Mouse (Mus musculus): ENCODE results near the gene Cttn. TPM values are rescaled to one million over a fixed set of nuclear protein-coding genes. Genes with fewer than 3 reads are reported as not detected.
A peak's percentile ranks its signal among the peaks of the same experiment; 100 is the strongest.

Gene Cttn
- polyA plus RNA-seq, 1 experiment from 2014 or later: 164 TPM

GRCm38 (mm10) chr7:144415795-144416194 is 55.0 kb downstream of the Cttn start:
- Histone ChIP-seq H3K36me3 (no peaks in the 10 kb centered on the region), H3K27ac (no peak overlapping the region), H3K4me2 (no peak overlapping the region), H3K9me3 (no peaks in the 10 kb centered on the region), H3K27me3 (replicated peaks) (no peaks in the 10 kb centered on the region), H3K4me3 (replicated peaks) (no peak overlapping the region), H3K9ac (no peak overlapping the region), H3K4me1 (peaks cover 23% of the 10 kb centered on the region)
- 72% methylated on average over 4 of the region's 4 CpGs for WGBS
- ATAC-seq (ENCODE audit: insufficient read depth, low FRiP score, low read depth): no peak

GRCm38 (mm10) chr7:144414632-144415031 is 56.2 kb downstream of the Cttn start:
- no peak overlapping the region for H3K27ac ChIP-seq
- H3K4me1 ChIP-seq: peaks cover 18% of the 10 kb centered on the region
- H3K27me3 ChIP-seq (replicated peaks): no peaks in the 10 kb centered on the region
- WGBS: 52% methylated on average over 5 of the region's 5 CpGs
- no peaks in the 10 kb centered on the region for H3K36me3 ChIP-seq
- H3K9ac ChIP-seq: no peak overlapping the region
- no peak overlapping the region for H3K4me2 ChIP-seq
- no peaks in the 10 kb centered on the region for H3K9me3 ChIP-seq
- ATAC-seq (ENCODE audit: insufficient read depth, low FRiP score, low read depth): peak; percentile 41; the same call in 1 of the 2 replicates
- no peak overlapping the region for H3K4me3 ChIP-seq (replicated peaks)

GRCm38 (mm10) chr7:144411967-144412906 is 58.6 kb downstream of the Cttn start:
- H3K4me3 ChIP-seq (replicated peaks): no peak overlapping the region
- H3K36me3 ChIP-seq: no peaks in the 10 kb centered on the region
- H3K27ac ChIP-seq: no peak overlapping the region
- H3K27me3 ChIP-seq (replicated peaks): no peaks in the 10 kb centered on the region
- WGBS: 40% methylated on average over 22 of the region's 22 CpGs
- no peak overlapping the region for H3K4me2 ChIP-seq
- H3K4me1 ChIP-seq: peaks cover 8% of the 10 kb centered on the region; the same call in 1 of the 2 replicates
- no peak overlapping the region for H3K9ac ChIP-seq
- ATAC-seq (ENCODE audit: insufficient read depth, low FRiP score, low read depth): no peak
- no peaks in the 10 kb centered on the region for H3K9me3 ChIP-seq

DNA sequence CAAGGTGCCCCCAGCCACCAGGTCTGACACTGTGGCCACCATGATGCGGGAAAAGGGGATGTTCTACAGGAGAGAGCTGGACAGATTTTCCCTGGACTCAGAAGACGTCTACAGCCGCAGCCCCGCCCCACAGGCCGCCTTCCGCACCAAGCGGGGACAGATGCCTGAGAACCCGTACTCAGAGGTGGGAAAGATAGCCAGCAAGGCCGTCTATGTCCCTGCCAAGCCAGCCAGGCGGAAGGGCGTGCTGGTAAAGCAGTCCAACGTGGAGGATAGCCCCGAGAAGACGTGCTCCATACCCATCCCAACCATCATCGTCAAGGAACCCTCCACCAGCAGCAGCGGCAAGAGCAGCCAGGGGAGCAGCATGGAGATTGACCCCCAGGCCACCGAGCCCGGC is 61.1 kb downstream of the Cttn start:
- 76% methylated on average over 18 of the region's 18 CpGs for WGBS
- Histone ChIP-seq H3K36me3 (no peaks in the 10 kb centered on the region), H3K4me2 (no peak overlapping the region), H3K9ac (no peak overlapping the region), H3K27ac (no peak overlapping the region), H3K4me3 (replicated peaks) (no peak overlapping the region), H3K9me3 (no peaks in the 10 kb centered on the region), H3K27me3 (replicated peaks) (no peaks in the 10 kb centered on the region), H3K4me1 (peaks cover 8% of the 10 kb centered on the region; the same call in 1 of the 2 replicates)
- no peak for ATAC-seq (ENCODE audit: insufficient read depth, low FRiP score, low read depth)

DNA sequence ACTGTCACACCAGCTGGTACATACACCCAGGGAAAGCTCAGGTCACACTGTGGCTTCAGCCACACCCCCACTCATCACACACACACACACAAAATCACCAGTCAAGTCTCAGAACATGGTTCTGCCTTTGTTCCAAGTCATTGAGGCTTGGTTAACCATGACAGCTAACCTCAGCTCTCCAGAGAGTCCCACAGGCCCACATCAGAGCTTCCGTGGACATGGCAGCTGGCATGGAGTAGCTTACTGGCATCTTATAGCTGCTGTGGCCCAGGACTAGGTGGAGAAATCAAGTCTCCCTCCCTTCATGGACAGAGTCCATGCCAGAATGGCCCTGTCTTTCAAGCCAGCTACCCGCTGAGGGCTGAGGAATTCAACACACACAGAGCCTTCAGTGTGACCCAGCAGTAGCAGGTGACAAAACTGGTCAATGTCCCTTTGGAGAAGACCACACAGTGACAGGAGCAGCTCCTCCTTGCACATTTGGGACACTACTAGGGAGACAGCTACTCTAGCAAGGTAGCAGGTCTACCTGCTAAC is 62.3 kb downstream of the Cttn start:
- Histone ChIP-seq H3K4me3 (replicated peaks) (no peak overlapping the region), H3K9ac (no peak overlapping the region), H3K4me2 (no peak overlapping the region), H3K27ac (no peak overlapping the region), H3K27me3 (replicated peaks) (no peaks in the 10 kb centered on the region), H3K4me1 (peaks cover 8% of the 10 kb centered on the region; the same call in 1 of the 2 replicates), H3K36me3 (no peaks in the 10 kb centered on the region), H3K9me3 (no peaks in the 10 kb centered on the region)
- 78% methylated on average over 2 of the region's 2 CpGs for WGBS
- no peak for ATAC-seq (ENCODE audit: insufficient read depth, low FRiP score, low read depth)

DNA sequence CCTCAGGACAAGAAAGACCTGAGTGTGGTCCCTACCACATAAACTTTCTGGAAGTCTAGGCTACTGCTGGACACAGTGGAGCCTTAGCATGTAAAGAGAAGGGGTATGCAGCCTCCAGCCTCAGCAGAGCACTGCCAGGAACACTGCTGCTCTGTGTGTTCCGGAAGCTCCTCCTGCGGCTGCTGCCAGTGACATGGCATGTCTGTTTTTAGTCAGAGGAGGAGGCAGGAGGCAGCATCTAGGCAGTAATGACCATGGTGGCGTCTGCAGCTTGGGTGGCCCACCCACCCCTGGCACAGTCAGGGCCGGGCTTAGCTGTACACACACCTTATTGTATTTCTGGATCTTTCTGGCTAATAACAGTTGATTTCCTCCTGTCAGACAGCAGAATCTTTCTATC is 63.1 kb downstream of the Cttn start:
- Histone ChIP-seq H3K4me3 (replicated peaks) (no peak overlapping the region), H3K4me1 (peaks cover 5% of the 10 kb centered on the region; the same call in 1 of the 2 replicates), H3K27me3 (replicated peaks) (no peaks in the 10 kb centered on the region), H3K9me3 (no peaks in the 10 kb centered on the region), H3K9ac (no peak overlapping the region), H3K4me2 (no peak overlapping the region), H3K27ac (no peak overlapping the region), H3K36me3 (no peaks in the 10 kb centered on the region)
- WGBS: 45% methylated on average over 4 of the region's 4 CpGs
- ATAC-seq (ENCODE audit: insufficient read depth, low FRiP score, low read depth): no peak

DNA sequence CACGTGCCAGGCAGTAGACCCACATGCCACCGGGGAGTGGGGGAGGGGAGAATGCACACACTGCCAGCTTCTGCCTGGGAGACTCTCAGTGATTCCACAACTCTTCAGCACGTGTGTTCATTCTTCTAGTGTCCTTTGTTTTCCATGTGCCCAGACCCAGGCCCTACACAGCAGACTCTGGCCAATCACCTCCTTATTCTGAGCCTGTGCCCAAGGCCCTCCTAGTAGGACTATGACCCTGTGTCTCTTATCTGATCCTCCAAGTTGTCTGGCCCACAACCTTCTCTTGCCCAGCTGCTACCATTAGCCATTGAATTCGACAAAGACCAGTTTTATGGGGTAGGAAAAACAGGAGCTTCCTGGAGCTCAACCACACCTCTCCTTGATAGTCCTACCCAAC is 68.3 kb downstream of the Cttn start:
- ATAC-seq (ENCODE audit: insufficient read depth, low FRiP score, low read depth): no peak
- no peaks in the 10 kb centered on the region for H3K36me3 ChIP-seq
- no peaks in the 10 kb centered on the region for H3K9me3 ChIP-seq
- no peak overlapping the region for H3K27ac ChIP-seq
- no peaks in the 10 kb centered on the region for H3K27me3 ChIP-seq (replicated peaks)
- no peak overlapping the region for H3K4me3 ChIP-seq (replicated peaks)
- no peak overlapping the region for H3K4me2 ChIP-seq
- 76% methylated on average over 4 of the region's 4 CpGs for WGBS
- no peaks in the 10 kb centered on the region for H3K4me1 ChIP-seq
- no peak overlapping the region for H3K9ac ChIP-seq

DNA sequence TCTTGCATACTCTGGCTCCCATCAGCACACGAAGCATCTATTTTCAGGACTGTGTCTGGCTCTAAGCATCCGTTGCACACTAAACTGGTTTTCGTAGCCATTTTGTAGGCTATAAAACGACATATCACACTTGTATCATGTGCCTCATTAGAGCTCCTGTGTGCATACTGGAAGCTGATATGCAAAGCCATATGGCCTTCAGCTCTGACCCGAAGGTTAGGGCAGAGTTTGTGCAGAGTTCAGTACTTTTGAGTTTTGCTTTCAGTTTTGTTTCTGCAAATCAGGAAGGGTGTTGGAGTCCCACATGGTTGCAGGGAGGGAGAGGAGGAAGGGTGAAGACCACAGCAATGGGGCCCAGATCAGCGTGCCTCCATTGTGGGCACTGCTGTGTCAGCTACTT is 79.1 kb downstream of the Cttn start:
- no peak overlapping the region for H3K27ac ChIP-seq
- H3K4me2 ChIP-seq: no peak overlapping the region
- 79% methylated on average over 6 of the region's 6 CpGs for WGBS
- no peak for ATAC-seq (ENCODE audit: insufficient read depth, low FRiP score, low read depth)
- no peak overlapping the region for H3K9ac ChIP-seq
- no peak overlapping the region for H3K4me3 ChIP-seq (replicated peaks)
- H3K4me1 ChIP-seq: no peaks in the 10 kb centered on the region
- no peaks in the 10 kb centered on the region for H3K27me3 ChIP-seq (replicated peaks)
- H3K9me3 ChIP-seq: no peaks in the 10 kb centered on the region
- no peaks in the 10 kb centered on the region for H3K36me3 ChIP-seq

DNA sequence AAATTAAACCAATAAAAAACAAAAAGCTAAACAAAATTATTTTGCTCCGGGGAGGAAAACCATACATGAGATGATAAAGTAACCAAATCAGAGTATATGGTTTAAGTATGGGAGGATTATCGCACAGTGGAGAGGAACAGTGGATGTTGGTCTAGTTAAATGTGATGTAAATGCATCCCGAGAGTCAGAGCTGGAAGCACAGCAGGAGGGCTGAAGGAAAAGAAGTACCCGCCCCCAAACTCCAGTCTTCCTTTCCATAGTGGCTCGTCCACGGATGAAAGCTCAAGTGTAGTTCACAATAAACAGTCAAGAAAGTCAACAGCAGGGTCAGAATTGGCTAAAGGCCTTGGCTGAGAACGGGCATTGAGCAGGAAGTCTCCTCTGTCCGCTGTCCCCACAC is 80.1 kb downstream of the Cttn start:
- Histone ChIP-seq H3K36me3 (no peaks in the 10 kb centered on the region), H3K9ac (no peak overlapping the region), H3K4me3 (replicated peaks) (no peak overlapping the region), H3K4me2 (no peak overlapping the region), H3K27ac (no peak overlapping the region), H3K4me1 (no peaks in the 10 kb centered on the region), H3K9me3 (no peaks in the 10 kb centered on the region), H3K27me3 (replicated peaks) (no peaks in the 10 kb centered on the region)
- 62% methylated on average over 8 of the region's 8 CpGs for WGBS
- no peak for ATAC-seq (ENCODE audit: insufficient read depth, low FRiP score, low read depth)

- H3K4me2 ChIP-seq: no peak overlapping the region
- no peaks in the 10 kb centered on the region for H3K27me3 ChIP-seq (replicated peaks)
- H3K4me3 ChIP-seq (replicated peaks): no peak overlapping the region
- no peaks in the 10 kb centered on the region for H3K9me3 ChIP-seq
- no peak overlapping the region for H3K27ac ChIP-seq
- H3K9ac ChIP-seq: no peak overlapping the region
- H3K36me3 ChIP-seq: no peaks in the 10 kb centered on the region
- 79% methylated on average over 2 of the region's 2 CpGs for WGBS
- ATAC-seq (ENCODE audit: insufficient read depth, low FRiP score, low read depth): no peak
- H3K4me1 ChIP-seq: no peaks in the 10 kb centered on the region
Observed at GRCm38 (mm10) chr7:144389704-144390103, 81.1 kb downstream of the Cttn start.

DNA sequence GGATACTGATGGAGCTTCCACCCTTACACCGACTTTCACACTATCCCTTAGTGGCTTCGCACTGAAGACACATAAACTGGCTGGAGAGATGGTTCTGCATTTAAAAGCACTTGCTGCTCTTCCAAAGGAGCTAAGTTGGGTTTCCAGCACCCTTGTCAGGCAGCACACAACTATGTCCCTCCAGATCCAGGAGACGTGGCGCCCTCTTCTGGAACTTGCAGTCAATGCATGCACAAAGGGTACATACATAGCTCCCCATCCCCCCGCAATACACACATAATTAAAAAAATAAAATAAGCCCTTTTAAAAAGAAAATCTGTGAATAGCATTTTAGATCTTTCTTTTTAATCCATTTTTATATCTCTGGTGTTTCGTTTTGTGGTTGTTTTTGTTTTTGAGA is 83.3 kb downstream of the Cttn start:
- Histone ChIP-seq H3K27me3 (replicated peaks) (no peaks in the 10 kb centered on the region), H3K27ac (no peak overlapping the region), H3K36me3 (no peaks in the 10 kb centered on the region), H3K4me1 (no peaks in the 10 kb centered on the region), H3K4me3 (replicated peaks) (no peak overlapping the region), H3K9me3 (no peaks in the 10 kb centered on the region), H3K4me2 (no peak overlapping the region), H3K9ac (no peak overlapping the region)
- no peak for ATAC-seq (ENCODE audit: insufficient read depth, low FRiP score, low read depth)
- 92% methylated on average over 6 of the region's 6 CpGs for WGBS

All from stomach, embryonic 15.5 days (tissue).